Mouse (Mus musculus) ovary, adult 2 months (tissue): ENCODE data around the gene Tjp3. TPM values are rescaled to one million over a fixed set of nuclear protein-coding genes. Genes with fewer than 3 reads are reported as not detected.

Experiments used
- polyA plus RNA-seq: library from polyadenylated mRNA; depleted of rRNA; stranded (reverse); fragments of >200 nt; gene quantifications from 2 replicates; pipeline ENCODE4 v1.2.3, GENCODE M21; 2012; rRNA removed

The Tjp3 gene
- polyA plus RNA-seq = 18.6 and 20.4 TPM in 2 replicates

DNA sequence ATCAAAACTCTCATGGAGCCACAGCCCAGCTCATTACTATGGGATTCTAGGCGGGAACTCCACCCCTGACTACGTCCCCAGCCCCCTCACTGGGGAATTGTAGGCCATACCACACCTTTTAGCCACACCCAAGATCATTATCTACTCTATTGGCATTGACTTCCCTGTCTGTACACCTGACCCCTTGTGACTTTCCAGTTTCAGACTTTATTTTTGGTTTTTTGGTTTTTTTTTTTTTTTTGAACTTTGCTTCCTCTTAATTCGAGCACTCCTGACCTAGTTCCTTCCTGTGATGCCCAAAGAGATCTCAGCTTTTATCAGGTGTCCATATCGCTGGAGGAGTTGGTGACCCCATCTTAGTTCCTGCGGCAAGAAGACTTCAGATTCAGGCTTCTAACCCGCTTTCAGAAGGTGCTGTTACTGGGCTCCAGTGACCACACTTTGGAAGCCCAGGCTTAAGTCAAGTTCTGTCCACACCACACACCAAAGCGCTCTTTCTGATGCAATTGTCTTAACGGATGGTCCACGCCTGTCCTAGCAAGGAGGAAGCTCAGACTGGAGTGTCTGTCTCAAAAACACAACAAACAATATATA is at the start of gene Tjp3:
Tjp3 (minus strand) TSS at position 71 of the 594 bp plus-strand sequence.

GRCm38 (mm10) chr10:81328386-81328785 is 37.0 kb upstream of the Tjp3 start, which contains the start of gene Tbxa2r:
Tbxa2r (plus strand) TSS chr10:81328731.

DNA sequence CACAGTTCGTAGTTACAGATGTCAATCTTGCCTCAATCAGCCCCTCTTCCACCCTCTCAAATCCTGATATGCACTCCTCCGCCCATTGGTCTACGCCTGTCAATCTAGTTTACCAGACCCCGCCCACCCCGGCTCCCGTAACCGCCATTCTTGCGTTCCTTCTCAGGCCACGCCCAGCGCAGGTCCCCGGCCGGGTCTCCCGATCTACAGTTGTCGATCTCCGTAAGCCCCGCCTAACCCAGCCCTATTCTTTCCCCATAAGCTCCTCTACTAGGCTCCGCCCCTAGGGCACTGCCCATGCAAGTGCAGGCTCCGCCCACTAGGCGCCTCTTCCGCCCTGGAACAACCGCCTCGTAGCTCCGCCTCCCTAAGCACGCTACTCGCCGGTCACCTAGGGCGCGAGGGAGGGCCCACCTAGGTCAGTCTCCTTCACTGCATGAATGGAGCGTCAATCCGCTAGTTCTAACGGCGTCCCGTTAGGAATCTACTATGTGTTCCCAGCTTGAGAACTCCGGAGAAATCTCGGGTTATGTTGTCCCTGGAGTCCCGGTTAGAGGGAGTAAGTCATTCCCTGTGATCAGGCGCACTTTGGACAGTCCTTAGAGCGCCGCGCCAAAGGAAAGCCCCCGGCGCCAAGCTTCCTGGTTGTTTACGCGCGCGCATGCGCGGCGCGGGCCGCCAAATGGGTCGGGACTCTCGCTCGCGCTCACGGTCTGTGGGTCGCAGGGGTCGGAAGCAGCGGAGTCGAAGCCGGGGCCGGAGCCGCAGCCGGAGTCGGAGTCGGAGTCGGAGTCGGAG is 29.4 kb upstream of the Tjp3 start, which contains the start of gene Cactin:
Cactin (plus strand) TSS at position 554 of the 798 bp plus-strand sequence.

DNA sequence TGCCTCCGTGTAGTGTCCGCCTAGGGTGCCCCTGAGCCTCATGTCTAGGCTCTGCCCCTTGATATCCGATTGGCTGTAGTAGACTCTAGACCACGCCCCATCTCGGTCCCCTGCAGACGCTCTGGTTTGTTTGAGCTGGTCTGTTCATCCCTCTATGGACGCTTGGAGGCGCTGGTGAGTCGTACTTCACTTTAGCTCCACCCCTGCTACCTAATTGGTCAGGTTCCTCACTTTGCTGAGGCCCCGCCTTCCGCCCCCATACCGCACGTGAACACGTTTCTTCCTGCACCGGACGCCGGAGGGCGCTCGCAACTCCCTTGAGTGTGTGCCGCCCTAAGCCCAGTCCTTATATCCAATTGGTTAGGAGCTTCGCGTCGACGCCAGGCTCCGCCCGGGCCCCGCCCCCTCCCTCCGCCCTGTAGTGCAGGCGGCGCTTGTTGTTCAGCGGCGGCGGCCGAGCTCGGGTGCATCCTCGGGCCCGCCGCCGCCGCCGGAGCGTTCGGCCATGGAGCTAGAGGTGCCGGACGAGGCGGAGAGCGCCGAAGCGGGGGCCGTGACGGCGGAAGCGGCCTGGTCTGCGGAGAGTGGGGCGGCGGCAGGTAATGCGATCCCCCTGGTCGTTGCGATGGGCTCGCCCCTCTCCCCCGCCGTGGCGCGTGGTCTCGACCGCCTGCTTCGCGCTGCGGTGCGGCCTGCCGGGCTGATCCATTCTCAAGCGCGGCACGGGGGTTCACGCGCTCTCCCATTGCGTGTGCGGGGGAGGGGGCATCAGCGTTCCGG is 1.4 kb upstream of the Tjp3 start, which contains the start of gene Pip5k1c:
Pip5k1c (plus strand) TSS at position 410 of the 780 bp plus-strand sequence.

GRCm38 (mm10) chr10:81266211-81267105 is 24.9 kb downstream of the Tjp3 start, which contains the start of the genes Mrpl54 and Apba3:
Mrpl54 (minus strand) TSS chr10:81266934.
Apba3 (plus strand) TSS chr10:81266960.

GRCm38 (mm10) chr10:81252424-81253419 is 38.7 kb downstream of the Tjp3 start, which contains the start of gene Matk:
Matk (plus strand) TSS chr10:81252935.

DNA sequence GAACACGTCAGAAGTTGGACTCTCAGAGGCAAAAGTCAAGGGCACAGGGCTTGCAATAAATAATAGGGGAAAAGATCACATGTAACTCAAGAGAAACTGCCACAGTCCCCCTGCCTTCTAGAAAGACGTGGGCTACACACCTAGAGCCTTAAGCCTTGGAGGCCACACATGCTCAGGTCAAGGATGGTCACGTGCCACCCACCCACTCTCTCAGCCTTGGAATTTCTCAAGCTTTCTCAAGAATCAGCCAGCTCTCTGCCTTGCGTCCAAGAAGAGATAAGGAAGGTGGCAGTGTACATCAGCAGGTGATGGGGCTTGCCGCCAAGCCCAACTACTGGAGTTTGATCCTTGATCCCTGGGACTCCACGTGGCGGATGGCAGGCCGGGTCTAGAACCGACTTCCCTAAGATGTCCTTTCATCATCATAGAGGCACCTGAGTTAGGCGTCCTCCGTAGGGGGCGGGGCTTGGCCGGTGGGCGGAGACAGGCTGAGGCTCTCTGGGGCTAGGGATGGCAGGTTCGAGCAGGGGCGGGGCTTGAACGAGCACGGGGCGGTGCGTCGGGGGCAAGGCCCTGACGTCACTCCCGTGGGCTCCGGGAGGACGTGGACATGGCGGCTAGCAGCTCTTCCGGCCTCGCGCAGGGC is 58.7 kb downstream of the Tjp3 start, which contains the start of gene Zfr2:
Zfr2 (plus strand) TSS at position 576 of the 646 bp plus-strand sequence.

DNA sequence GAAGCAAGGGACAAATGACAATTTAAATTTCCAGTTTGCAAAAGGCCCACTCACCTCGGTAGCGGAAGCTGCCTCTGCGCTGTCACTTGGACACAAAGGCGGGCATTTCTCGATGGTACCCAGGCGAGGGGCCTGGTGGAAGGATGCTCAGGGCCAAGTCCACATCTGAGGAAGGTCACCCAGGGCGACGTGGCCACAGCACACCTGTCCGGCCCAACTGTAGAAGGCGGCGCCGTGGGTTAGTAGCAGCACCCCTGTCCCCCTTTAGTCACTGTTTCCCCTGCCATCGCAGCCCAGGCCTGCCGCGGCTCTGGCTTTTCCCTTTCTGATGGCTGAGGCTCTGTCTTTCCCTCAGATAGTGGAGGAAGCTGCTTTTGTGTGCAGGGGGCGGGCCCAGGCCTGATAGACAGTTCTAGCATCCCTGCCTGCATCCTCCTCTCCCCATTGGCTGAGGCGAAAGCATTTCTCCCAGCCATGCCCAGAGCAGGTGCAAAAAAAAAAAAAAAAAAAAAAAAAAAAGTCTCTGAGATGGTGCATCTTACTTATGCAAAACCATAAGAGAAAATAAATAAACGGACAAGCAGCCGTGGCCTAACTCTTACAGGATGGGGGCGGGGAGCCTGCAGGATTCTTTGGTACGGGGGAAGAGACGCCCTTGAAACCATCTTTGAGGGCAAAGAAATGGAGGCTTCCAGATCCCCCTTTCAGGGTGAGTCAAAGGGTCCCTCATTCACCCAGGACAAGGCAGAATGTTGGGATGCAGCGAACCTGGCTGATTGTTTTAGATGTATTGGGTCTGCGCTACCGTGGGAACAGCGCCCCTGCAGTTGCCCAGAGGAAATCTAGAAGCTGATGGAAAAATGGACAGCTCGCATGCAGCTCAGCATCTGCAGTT is 60.7 kb downstream of the Tjp3 start, which contains the start of gene Atcay:
Atcay (minus strand) TSS at position 396 of the 895 bp plus-strand sequence.

Other genes with a start within 250 kb of the Tjp3 start
- 318 and 335 TPM in 2 replicates for gene Sgta, start 231.4 kb downstream of the Tjp3 start, polyA plus RNA-seq
- gene Thop1, start 221.5 kb downstream of the Tjp3 start, polyA plus RNA-seq = 133 and 135 TPM in 2 replicates
- gene Creb3l3, start 192.7 kb downstream of the Tjp3 start, polyA plus RNA-seq = 4.3 and 7.6 TPM in 2 replicates
- 253 and 327 TPM in 2 replicates for gene Map2k2, start 185.7 kb downstream of the Tjp3 start, polyA plus RNA-seq
- gene Zbtb7a, start 156.4 kb downstream of the Tjp3 start, polyA plus RNA-seq = 89.6 and 105 TPM in 2 replicates
- 48.8 and 60.5 TPM in 2 replicates for gene Pias4, start 123.7 kb downstream of the Tjp3 start, polyA plus RNA-seq
- 2,943 and 3,409 TPM in 2 replicates for gene Eef2, start 115.0 kb downstream of the Tjp3 start, polyA plus RNA-seq
- gene Dapk3, start 108.6 kb downstream of the Tjp3 start, polyA plus RNA-seq = 168 and 226 TPM in 2 replicates
- gene 4930442H23Rik, start 107.7 kb downstream of the Tjp3 start, polyA plus RNA-seq = not detected in 2 replicates
- gene Nmrk2, start 89.5 kb downstream of the Tjp3 start, polyA plus RNA-seq = not detected in 2 replicates
- not detected in 2 replicates for gene Atcay, start 60.7 kb downstream of the Tjp3 start, polyA plus RNA-seq
- 48.7 and 50.1 TPM in 2 replicates for gene Zfr2, start 58.4 kb downstream of the Tjp3 start, polyA plus RNA-seq
- 3.3 and 4.2 TPM in 2 replicates for gene Matk, start 38.6 kb downstream of the Tjp3 start, polyA plus RNA-seq
- 134 and 190 TPM in 2 replicates for gene Mrpl54, start 24.6 kb downstream of the Tjp3 start, polyA plus RNA-seq
- 170 and 185 TPM in 2 replicates for gene Apba3, start 24.6 kb downstream of the Tjp3 start, polyA plus RNA-seq
- 90.4 and 97.0 TPM in 2 replicates for gene Pip5k1c, start 1.4 kb upstream of the Tjp3 start, polyA plus RNA-seq
- gene Cactin, start 29.5 kb upstream of the Tjp3 start, polyA plus RNA-seq = 45.0 and 53.4 TPM in 2 replicates
- gene Tbxa2r, start 37.1 kb upstream of the Tjp3 start, polyA plus RNA-seq = 34.6 and 38.7 TPM in 2 replicates
- 1.8 and 2.4 TPM in 2 replicates for gene Gipc3, start 51.7 kb upstream of the Tjp3 start, polyA plus RNA-seq
- gene Hmg20b, start 58.9 kb upstream of the Tjp3 start, polyA plus RNA-seq = 168 and 202 TPM in 2 replicates
- gene Mfsd12, start 65.9 kb upstream of the Tjp3 start, polyA plus RNA-seq = 43.4 and 67.4 TPM in 2 replicates
- 13.7 and 14.3 TPM in 2 replicates for gene 4930404N11Rik, start 74.2 kb upstream of the Tjp3 start, polyA plus RNA-seq
- 189 and 205 TPM in 2 replicates for gene Fzr1, start 86.9 kb upstream of the Tjp3 start, polyA plus RNA-seq
- 178 and 192 TPM in 2 replicates for gene Dohh, start 92.8 kb upstream of the Tjp3 start, polyA plus RNA-seq
- 10.9 and 15.0 TPM in 2 replicates for gene Gm48551, start 92.9 kb upstream of the Tjp3 start, polyA plus RNA-seq
- 9.3 and 10.3 TPM in 2 replicates for gene Gm48552, start 97.4 kb upstream of the Tjp3 start, polyA plus RNA-seq
- 16.3 and 19.5 TPM in 2 replicates for gene Smim24, start 101.5 kb upstream of the Tjp3 start, polyA plus RNA-seq
- 63.2 and 87.3 TPM in 2 replicates for gene Nfic, start 164.1 kb upstream of the Tjp3 start, polyA plus RNA-seq
- gene Celf5, start 191.1 kb upstream of the Tjp3 start, polyA plus RNA-seq = 0.77 and 1.4 TPM in 2 replicates
- 384 and 527 TPM in 2 replicates for gene Ncln, start 204.8 kb upstream of the Tjp3 start, polyA plus RNA-seq
- gene S1pr4, start 208.6 kb upstream of the Tjp3 start, polyA plus RNA-seq = 4.2 and 5.4 TPM in 2 replicates
- 3.2 and 3.5 TPM in 2 replicates for gene Gna15, start 232.6 kb upstream of the Tjp3 start, polyA plus RNA-seq